Mouse (Mus musculus) hindbrain, embryonic 13.5 days (tissue): ENCODE measurements around the gene Wipf3. TPM values are rescaled to one million over a fixed set of nuclear protein-coding genes. Genes with fewer than 3 reads are reported as not detected.

Experiments used
- ATAC-seq: fragments of 200-750 bp; cut with Nextera tagmentation; 2 replicates; pipeline ENCODE4 v1.8.0; 2017; ENCODE audit warnings: moderate TSS enrichment; ENCODE audit not compliant: low FRiP score
- H3K27ac ChIP-seq: fragments of 300-500 bp; sonication (generic); 2 replicates; pipeline ENCODE4 v1.5.1; 2015; ENCODE audit warnings: inconsistent platforms, mild to moderate bottlenecking, moderate library complexity
- H3K27me3 ChIP-seq: fragments of 300-500 bp; sonication (generic); 2 replicates; pipeline ENCODE4 v1.6.1; 2015; ENCODE audit warnings: mild to moderate bottlenecking, inconsistent platforms
- H3K36me3 ChIP-seq: fragments of 300-500 bp; sonication (generic); 2 replicates; pipeline ENCODE4 v1.6.1; 2015; ENCODE audit warnings: mild to moderate bottlenecking, inconsistent platforms
- H3K4me1 ChIP-seq: fragments of 300-500 bp; sonication (generic); replicated peaks from 2 replicates; pipeline ENCODE4 v1.6.1; 2015; ENCODE audit warnings: inconsistent platforms
- H3K4me2 ChIP-seq: fragments of 300-500 bp; sonication (generic); 2 replicates; pipeline ENCODE4 v1.6.1; 2015; ENCODE audit warnings: inconsistent platforms, mild to moderate bottlenecking, moderate library complexity
- H3K4me3 ChIP-seq: fragments of 300-500 bp; sonication (generic); 2 replicates; pipeline ENCODE4 v1.5.1; 2015; ENCODE audit warnings: mild to moderate bottlenecking, inconsistent platforms
- H3K9ac ChIP-seq: fragments of 300-500 bp; sonication (generic); 2 replicates; pipeline ENCODE4 v1.6.1; 2015; ENCODE audit warnings: mild to moderate bottlenecking, inconsistent platforms
- H3K9me3 ChIP-seq: fragments of 300-500 bp; sonication (generic); 2 replicates; pipeline ENCODE4 v1.6.1; 2016; ENCODE audit warnings: inconsistent platforms
- WGBS: fragments of 180-500 bp; shearing (Covaris S2); methylation state at CpG from one replicate; pipeline ENCODE4 v1.1.7; 2015; 5-methylcytosine and 5-hydroxymethylcytosine counted together
- polyA plus RNA-seq: library from polyadenylated mRNA; unstranded; fragments of >200 nt; fragmentation: Nextera tagmentation; extraction: Ambion mirVana; gene quantifications from 2 replicates; pipeline ENCODE4 v1.2.1, GENCODE M21; 2015

Wipf3 gene
- polyA plus RNA-seq, 1 experiment from 2014 or later = 3.2 TPM

GRCm38 (mm10) chr6:54548314-54549019 is 119.1 kb downstream of the Wipf3 start:
- no peaks in the 10 kb centered on the region for H3K27me3 ChIP-seq
- no peak overlapping the region for H3K9ac ChIP-seq
- H3K4me3 ChIP-seq = no peak overlapping the region
- 64% methylated on average over 13 of the region's 13 CpGs for WGBS
- peaks cover 19% of the 10 kb centered on the region for H3K36me3 ChIP-seq
- H3K27ac ChIP-seq = peak overlapping the region; percentile 67
- ATAC-seq = 0 out of 2 replicates have a peak, but pooled peaks have one; percentile 21
- H3K4me2 ChIP-seq = no peak overlapping the region
- H3K9me3 ChIP-seq = no peaks in the 10 kb centered on the region
- H3K4me1 ChIP-seq = peaks cover 51% of the 10 kb centered on the region

DNA sequence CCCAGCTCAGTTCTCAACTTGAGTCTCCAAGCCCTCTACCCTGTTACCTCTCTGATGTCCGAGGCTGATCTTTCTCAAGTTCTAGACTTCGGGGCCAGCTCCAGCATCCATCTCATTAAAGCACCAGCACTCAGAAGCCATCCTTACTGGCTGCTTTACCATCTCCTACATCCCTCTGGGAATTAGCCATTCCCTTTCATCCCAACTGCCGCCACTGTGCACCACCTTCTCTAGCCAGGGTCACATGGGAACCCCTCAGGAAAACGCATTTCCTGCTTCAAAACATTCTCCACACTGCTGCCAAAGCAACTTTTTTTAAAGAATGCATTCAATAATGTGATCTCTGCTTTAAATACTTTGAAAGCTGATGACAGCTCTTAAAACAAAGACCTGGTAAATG is 119.9 kb downstream of the Wipf3 start:
- Histone ChIP-seq H3K4me2 (no peak overlapping the region), H3K9me3 (no peaks in the 10 kb centered on the region), H3K4me1 (peaks cover 59% of the 10 kb centered on the region), H3K36me3 (peaks cover 13% of the 10 kb centered on the region; the same call in 1 of the 2 replicates), H3K27ac (peak overlapping the region; percentile 36; the same call in 1 of the 2 replicates), H3K27me3 (no peaks in the 10 kb centered on the region), H3K4me3 (no peak overlapping the region), H3K9ac (no peak overlapping the region)
- 70% methylated on average over 4 of the region's 4 CpGs for WGBS
- ATAC-seq = no peak

DNA sequence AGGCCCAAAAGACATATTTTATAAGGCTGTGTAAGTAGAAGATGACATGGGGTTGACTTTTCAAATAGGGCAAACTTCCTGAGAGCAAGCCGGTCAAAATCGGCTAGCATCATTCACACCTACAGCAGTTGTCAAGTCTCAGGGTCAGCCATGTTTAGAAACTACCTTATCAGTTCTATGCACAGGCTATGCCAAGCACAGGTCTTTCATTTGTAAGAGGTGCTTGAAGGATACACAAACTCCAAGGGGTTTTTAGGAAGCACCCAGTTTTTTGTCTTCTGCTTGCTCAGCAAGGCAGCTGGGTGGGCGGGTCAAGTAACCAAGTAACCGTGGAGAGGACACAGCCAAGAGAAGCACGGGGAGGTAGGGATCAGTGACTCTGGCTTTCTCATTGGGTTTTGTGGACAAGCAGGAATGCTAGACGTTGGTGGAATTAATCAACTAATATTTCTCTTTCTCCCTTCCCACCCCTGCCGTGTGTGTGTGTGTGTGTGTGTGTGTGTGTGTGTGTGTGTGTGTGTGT is 121.5 kb downstream of the Wipf3 start:
- Histone ChIP-seq H3K4me1 (peaks cover 75% of the 10 kb centered on the region), H3K27me3 (0 out of 2 replicates have a peak, but pooled peaks cover 2% of the 10 kb centered on the region), H3K4me2 (no peak overlapping the region), H3K4me3 (no peak overlapping the region), H3K9me3 (no peaks in the 10 kb centered on the region), H3K27ac (no peak overlapping the region), H3K9ac (no peak overlapping the region), H3K36me3 (peaks cover 9% of the 10 kb centered on the region; the same call in 1 of the 2 replicates)
- WGBS = 64% methylated on average over 6 of the region's 7 CpGs
- no peak for ATAC-seq

DNA sequence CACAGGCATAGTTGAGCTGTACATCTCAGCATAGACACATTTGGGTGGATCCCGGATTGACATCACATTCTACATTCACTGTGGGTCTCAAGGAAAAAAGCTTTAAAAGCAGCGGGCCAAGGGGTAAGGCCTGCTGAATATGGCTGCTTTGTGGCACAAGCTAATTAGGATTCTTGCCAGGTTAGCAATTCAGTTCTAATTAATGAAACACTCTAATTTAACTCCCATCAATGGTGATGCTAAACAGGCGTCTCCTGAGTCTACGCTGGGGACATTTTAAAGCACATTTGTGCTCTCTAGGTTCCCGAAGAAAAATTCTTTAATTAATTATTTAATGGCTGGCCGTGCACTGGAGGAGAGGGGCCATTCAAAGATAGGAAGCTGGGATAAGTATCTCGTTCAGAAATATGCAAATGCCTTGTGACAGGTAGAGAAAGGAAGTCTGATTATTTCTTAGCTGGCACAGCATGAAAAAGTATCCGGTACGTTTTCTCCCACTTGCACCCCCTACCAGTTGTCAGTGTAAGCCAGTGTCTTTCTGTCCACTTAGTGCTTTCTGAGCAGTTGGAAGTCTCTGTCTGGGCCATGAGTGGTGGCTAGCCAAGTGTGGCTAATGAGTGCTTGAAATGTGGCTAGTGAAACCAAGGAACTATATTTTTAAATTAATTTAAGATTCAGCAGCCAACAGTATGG is 123.5 kb downstream of the Wipf3 start:
- H3K36me3 ChIP-seq = peaks cover 3% of the 10 kb centered on the region; the same call in 1 of the 2 replicates
- no peaks in the 10 kb centered on the region for H3K9me3 ChIP-seq
- H3K27me3 ChIP-seq = 0 out of 2 replicates have a peak, but pooled peaks cover 2% of the 10 kb centered on the region
- peaks cover 76% of the 10 kb centered on the region for H3K4me1 ChIP-seq
- ATAC-seq = peak; percentile 60
- no peak overlapping the region for H3K4me3 ChIP-seq
- peak overlapping the region; percentile 70 for H3K27ac ChIP-seq
- no peak overlapping the region for H3K9ac ChIP-seq
- H3K4me2 ChIP-seq = peak overlapping the region; percentile 25
- WGBS = 20% methylated on average over 9 of the region's 9 CpGs

Other genes with a start within 250 kb of the Wipf3 start
- gene Prr15, start 103.8 kb upstream of the Wipf3 start, polyA plus RNA-seq = 0.92 and 1.1 TPM in 2 replicates
- 87.1 and 91.6 TPM in 2 replicates for gene Scrn1, start 136.9 kb downstream of the Wipf3 start, polyA plus RNA-seq
- 8.8 and 9.2 TPM in 2 replicates for gene Plekha8, start 165.5 kb downstream of the Wipf3 start, polyA plus RNA-seq
- gene Fkbp14, start 167.7 kb downstream of the Wipf3 start, polyA plus RNA-seq = 10.6 and 11.9 TPM in 2 replicates